ENCODE assay signal across 16 mouse cellular contexts in the genomic region with DNA sequence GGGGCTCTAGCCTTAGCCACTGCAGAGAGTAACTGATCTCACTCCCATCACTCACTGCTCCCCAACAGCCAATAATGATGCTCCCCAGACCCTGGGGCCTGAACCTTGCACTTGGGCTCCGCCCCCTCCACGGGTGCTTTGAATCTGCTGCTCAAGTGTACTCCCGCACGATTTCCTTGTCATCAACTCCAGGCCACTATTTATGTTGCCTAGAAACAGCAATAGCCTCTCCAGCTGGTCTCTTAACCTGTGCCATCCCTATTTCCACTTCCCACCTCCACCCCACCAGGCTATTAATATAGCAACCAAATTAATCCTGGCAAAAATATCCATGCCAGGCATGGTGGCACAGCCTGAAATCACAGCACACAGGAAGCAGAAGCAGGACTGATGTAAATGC. TPM values are rescaled to one million over a fixed set of nuclear protein-coding genes. Genes with fewer than 3 reads are reported as not detected.
DNase-seq lines count a peak whose midpoint lies in the region; ATAC-seq and TF ChIP-seq lines count a peak whose summit lies in the region.
"Had no signal": no experiment of that assay in that cellular context is flagged by ENCODE, and none has a peak within 500 bp of the region (broad histone marks: within the 10 kb centered on the region; RNA-seq: fewer than 3 reads in every experiment).

No protein-coding gene starts in this region.

- WGBS in kidney, postnatal 0 days: 40% methylated on average over 4 of the region's 4 CpGs
- 30% methylated on average over 4 of the region's 4 CpGs for WGBS in kidney, embryonic 16.5 days
- WGBS in cerebellum, adult 2 months: 25% methylated on average over 4 of the region's 4 CpGs
- WGBS in embryonic facial prominence, embryonic 13.5 days: 44% methylated on average over 4 of the region's 4 CpGs

- intact Hi-C loops in gastrocnemius, adult 2 months (cut with DNase I): loop anchor here (2.0 kb wide), 1 partner anchor 73 kb away; a partner anchor contains a TSS

- H3K4me2 ChIP-seq in kidney, postnatal 0 days (ENCODE audit: low read length): no peak overlapping the region
- no peak overlapping the region for H3K4me2 ChIP-seq in kidney, embryonic 16.5 days (replicated peaks; ENCODE audit: low read depth, low read length)
- H3K4me2 ChIP-seq in embryonic facial prominence, embryonic 13.5 days: no peak overlapping the region
- H3K4me2 ChIP-seq: forebrain, embryonic 15.5 days; lung, embryonic 14.5 days; neural tube, embryonic 13.5 days had no signal

- no peak overlapping the region for H3K4me3 ChIP-seq in gastrocnemius, adult 2 months
- H3K4me3 ChIP-seq in kidney, postnatal 0 days (replicated peaks; ENCODE audit: low read depth, low read length): no peak overlapping the region
- no peak overlapping the region for H3K4me3 ChIP-seq in kidney, embryonic 16.5 days (ENCODE audit: low read length)
- no peak overlapping the region for H3K4me3 ChIP-seq in cerebellum, adult 2 months (replicated peaks; ENCODE audit: insufficient read depth, low read depth, low read length)
- H3K4me3 ChIP-seq in embryonic facial prominence, embryonic 13.5 days: no peak overlapping the region
- H3K4me3 ChIP-seq: forebrain, embryonic 15.5 days; neural tube, embryonic 13.5 days had no signal

- DNase-seq in gastrocnemius, adult 2 months: peak; percentile 41
- no peak for DNase-seq in gastrocnemius, adult 8-10 months (ENCODE audit: low spot score in 2 of 2)
- DNase-seq in kidney, postnatal 0 days (ENCODE audit: low spot score): no peak
- peak; percentile 47 to 75 for DNase-seq in cerebellum, adult 2 months
- DNase-seq in embryo, embryonic 11 days: no peak
- DNase-seq in thymus, postnatal 10 days (ENCODE audit: low spot score in 2 of 2): no peak
- DNase-seq: lung, embryonic 14.5 days; midbrain, embryonic 14.5 days; thymus, postnatal 25 days had no signal

- H3K36me3 ChIP-seq in kidney, postnatal 0 days (ENCODE audit: insufficient read depth, low read length): peaks cover 33% of the 10 kb centered on the region
- peaks cover 41% of the 10 kb centered on the region for H3K36me3 ChIP-seq in kidney, embryonic 16.5 days (ENCODE audit: insufficient read depth, low read length)
- peaks cover 50% of the 10 kb centered on the region for H3K36me3 ChIP-seq in embryonic facial prominence, embryonic 13.5 days

- H3K9ac ChIP-seq in kidney, postnatal 0 days (ENCODE audit: low read depth, low read length): no peak overlapping the region
- H3K9ac ChIP-seq in kidney, embryonic 16.5 days (replicated peaks; ENCODE audit: low read length): no peak overlapping the region
- 0 out of 2 replicates have a peak overlapping the region, but pooled peaks have one; percentile 21 for H3K9ac ChIP-seq in embryonic facial prominence, embryonic 13.5 days
- H3K9ac ChIP-seq: forebrain, embryonic 15.5 days; lung, embryonic 14.5 days; neural tube, embryonic 13.5 days had no signal

- no peaks in the 10 kb centered on the region for H3K9me3 ChIP-seq in kidney, postnatal 0 days (replicated peaks; ENCODE audit: low read length)
- H3K9me3 ChIP-seq in kidney, embryonic 16.5 days (ENCODE audit: low read length): no peaks in the 10 kb centered on the region
- no peaks in the 10 kb centered on the region for H3K9me3 ChIP-seq in embryonic facial prominence, embryonic 13.5 days
- H3K9me3 ChIP-seq: forebrain, embryonic 15.5 days; neural tube, embryonic 13.5 days had no signal

- no peaks in the 10 kb centered on the region for H3K27me3 ChIP-seq in kidney, postnatal 0 days (ENCODE audit: insufficient read depth, low read length)
- H3K27me3 ChIP-seq in kidney, embryonic 16.5 days (ENCODE audit: insufficient read depth, low read length): no peaks in the 10 kb centered on the region
- no peaks in the 10 kb centered on the region for H3K27me3 ChIP-seq in cerebellum, adult 2 months (ENCODE audit: control insufficient read depth, insufficient read depth, low read length)
- no peaks in the 10 kb centered on the region for H3K27me3 ChIP-seq in embryonic facial prominence, embryonic 13.5 days
- H3K27me3 ChIP-seq: forebrain, embryonic 15.5 days; neural tube, embryonic 13.5 days had no signal

- 0 out of 2 replicates have a peak, but pooled peaks have one; percentile 36 for ATAC-seq in kidney, postnatal 0 days (replicated peaks; ENCODE audit: low FRiP score, low read depth)
- no peak for ATAC-seq in kidney, embryonic 16.5 days (ENCODE audit: low FRiP score, low TSS enrichment)
- ATAC-seq in embryonic facial prominence, embryonic 13.5 days (ENCODE audit: insufficient number of reproducible peaks, insufficient read depth, low FRiP score, low TSS enrichment, low read depth): no peak
- ATAC-seq: CD4-positive, CD25-positive, alpha-beta regulatory T cell, adult 4 months; forebrain, embryonic 15.5 days had no signal

- TF ChIP-seq POLR2A in cerebellum, adult 2 months (IDR thresholded peaks at IDR 0.05; ENCODE audit: borderline replicate concordance, insufficient read depth, low read length): no peak

- H3K4me1 ChIP-seq in kidney, postnatal 0 days (replicated peaks; ENCODE audit: insufficient read depth, low read length): no peaks in the 10 kb centered on the region
- no peaks in the 10 kb centered on the region for H3K4me1 ChIP-seq in kidney, embryonic 16.5 days (ENCODE audit: insufficient read depth, low read length)
- H3K4me1 ChIP-seq in cerebellum, adult 2 months (ENCODE audit: control insufficient read depth, insufficient read depth, low read length): peaks cover 34% of the 10 kb centered on the region
- peaks cover 4% of the 10 kb centered on the region; the same call in 1 of the 2 replicates for H3K4me1 ChIP-seq in embryonic facial prominence, embryonic 13.5 days
- H3K4me1 ChIP-seq: forebrain, embryonic 15.5 days had no signal

- no peak for TF ChIP-seq CTCF in gastrocnemius, adult 2 months (IDR thresholded peaks at IDR 0.05)
- no peak for TF ChIP-seq CTCF in kidney, postnatal 0 days (IDR thresholded peaks at IDR 0.05; ENCODE audit: low read depth)
- TF ChIP-seq CTCF in cerebellum, adult 2 months (IDR thresholded peaks at IDR 0.05; ENCODE audit: borderline replicate concordance, insufficient read depth, low read depth, low read length): no peak

- H3K27ac ChIP-seq in gastrocnemius, adult 2 months: peak overlapping the region; percentile 50; the same call in 1 of the 2 replicates
- no peak overlapping the region for H3K27ac ChIP-seq in kidney, postnatal 0 days
- no peak overlapping the region for H3K27ac ChIP-seq in kidney, embryonic 16.5 days (ENCODE audit: low read length)
- peak overlapping the region; percentile 48 for H3K27ac ChIP-seq in cerebellum, adult 2 months (ENCODE audit: insufficient read depth, low read length)
- no peak overlapping the region for H3K27ac ChIP-seq in embryonic facial prominence, embryonic 13.5 days
- H3K27ac ChIP-seq: forebrain, embryonic 15.5 days; neural tube, embryonic 13.5 days had no signal

RNA-seq across cellular contexts. Expression of a gene that starts 14.7 kb away (rescaled TPM):
- total RNA-seq in gastrocnemius, adult 2 months (2021): under 1 TPM; 0.33 to 0.36 TPM
- 1 to 10 TPM in 2 of 4 experiments, under 1 TPM in 1, not detected in 1; 0.83 to 1.2 (median 1.2) TPM for total RNA-seq in gastrocnemius, adult 8-10 months (2022)
- polyA plus RNA-seq in kidney, postnatal 0 days (2015; fragmentation: Nextera tagmentation; extraction: Ambion mirVana): 1.9 and 2.0 TPM in 2 replicates
- polyA plus RNA-seq in kidney, embryonic 16.5 days (2015; fragmentation: Nextera tagmentation; extraction: Ambion mirVana): 2.8 and 3.3 TPM in 2 replicates
- 5.4 and 6.1 TPM in 2 replicates for polyA plus RNA-seq in cerebellum, adult 2 months (2012; rRNA removed)
- 3.5 and 4.8 TPM in 2 replicates for polyA plus RNA-seq in embryonic facial prominence, embryonic 13.5 days (2015; fragmentation: Nextera tagmentation; extraction: Ambion mirVana)

RNA-seq across cellular contexts. Expression of a gene that starts 26.9 kb away (rescaled TPM):
- total RNA-seq in gastrocnemius, adult 2 months (2021): not detected
- not detected for total RNA-seq in gastrocnemius, adult 8-10 months (2022)
- 0.38 and 0.51 TPM in 2 replicates for polyA plus RNA-seq in kidney, postnatal 0 days (2015; fragmentation: Nextera tagmentation; extraction: Ambion mirVana)
- 0.15 and 0.37 TPM in 2 replicates for polyA plus RNA-seq in kidney, embryonic 16.5 days (2015; fragmentation: Nextera tagmentation; extraction: Ambion mirVana)
- polyA plus RNA-seq in cerebellum, adult 2 months (2012; rRNA removed): 0.23 TPM in 1 of 2 replicates, not detected in the other
- polyA plus RNA-seq in embryonic facial prominence, embryonic 13.5 days (2015; fragmentation: Nextera tagmentation; extraction: Ambion mirVana): 0.08 TPM in 1 of 2 replicates, not detected in the other
- total RNA-seq: adrenal gland, postnatal 36 days; left cerebral cortex, postnatal 36 days had no signal
- polyA plus RNA-seq: CD4-positive, CD25-positive, alpha-beta regulatory T cell, adult 4 months; forebrain, embryonic 15.5 days; lung, embryonic 14.5 days; neural tube, embryonic 13.5 days had no signal

RNA-seq across cellular contexts. Expression of a gene that starts 32.1 kb away (rescaled TPM):
- total RNA-seq in gastrocnemius, adult 2 months (2021): 10 to 100 TPM in 1 of 2 experiments, 1 to 10 TPM in 1; 8.6 to 10.1 TPM
- total RNA-seq in gastrocnemius, adult 8-10 months (2022): 10 to 100 TPM in 2 of 4 experiments, 1 to 10 TPM in 2; 5.6 to 13.2 (median 9.8) TPM
- polyA plus RNA-seq in kidney, postnatal 0 days (2015; fragmentation: Nextera tagmentation; extraction: Ambion mirVana): 43.1 and 44.9 TPM in 2 replicates
- 70.6 and 75.8 TPM in 2 replicates for polyA plus RNA-seq in kidney, embryonic 16.5 days (2015; fragmentation: Nextera tagmentation; extraction: Ambion mirVana)
- 50.9 and 54.3 TPM in 2 replicates for polyA plus RNA-seq in cerebellum, adult 2 months (2012; rRNA removed)
- polyA plus RNA-seq in embryonic facial prominence, embryonic 13.5 days (2015; fragmentation: Nextera tagmentation; extraction: Ambion mirVana): 60.5 and 62.7 TPM in 2 replicates

RNA-seq across cellular contexts. Expression of a gene that starts 32.1 kb away (rescaled TPM):
- total RNA-seq in gastrocnemius, adult 2 months (2021): 1 to 10 TPM; 4.9 to 8.1 TPM
- total RNA-seq in gastrocnemius, adult 8-10 months (2022): 1 to 10 TPM; 5.8 to 8.3 (median 6.9) TPM
- 17.6 and 18.9 TPM in 2 replicates for polyA plus RNA-seq in kidney, postnatal 0 days (2015; fragmentation: Nextera tagmentation; extraction: Ambion mirVana)
- polyA plus RNA-seq in kidney, embryonic 16.5 days (2015; fragmentation: Nextera tagmentation; extraction: Ambion mirVana): 27.7 and 29.3 TPM in 2 replicates
- polyA plus RNA-seq in cerebellum, adult 2 months (2012; rRNA removed): 9.2 and 12.6 TPM in 2 replicates
- 31.7 and 33.4 TPM in 2 replicates for polyA plus RNA-seq in embryonic facial prominence, embryonic 13.5 days (2015; fragmentation: Nextera tagmentation; extraction: Ambion mirVana)

RNA-seq across cellular contexts. Expression of a gene that starts 47.2 kb away (rescaled TPM):
- 1 to 10 TPM; 3.8 to 4.3 TPM for total RNA-seq in gastrocnemius, adult 2 months (2021)
- total RNA-seq in gastrocnemius, adult 8-10 months (2022): 1 to 10 TPM; 3.5 to 5.2 (median 3.9) TPM
- 8.0 and 11.9 TPM in 2 replicates for polyA plus RNA-seq in kidney, postnatal 0 days (2015; fragmentation: Nextera tagmentation; extraction: Ambion mirVana)
- 22.0 and 26.5 TPM in 2 replicates for polyA plus RNA-seq in kidney, embryonic 16.5 days (2015; fragmentation: Nextera tagmentation; extraction: Ambion mirVana)
- polyA plus RNA-seq in cerebellum, adult 2 months (2012; rRNA removed): 4.0 and 5.7 TPM in 2 replicates
- 20.4 and 21.7 TPM in 2 replicates for polyA plus RNA-seq in embryonic facial prominence, embryonic 13.5 days (2015; fragmentation: Nextera tagmentation; extraction: Ambion mirVana)

Comparison
In these comparisons a context has a peak if more than half of its experiments do, and no peak if none do; other contexts are left out.
1. DNase-seq: peak in gastrocnemius, adult 2 months (single experiment) and cerebellum, adult 2 months (2 of 2); none in gastrocnemius, adult 8-10 months (0 of 2), kidney, postnatal 0 days (single experiment), embryo, embryonic 11 days (single experiment) and thymus, postnatal 10 days (0 of 2).
2. H3K27ac ChIP-seq: peak in gastrocnemius, adult 2 months (single experiment) and cerebellum, adult 2 months (single experiment); none in kidney, postnatal 0 days (single experiment), kidney, embryonic 16.5 days (single experiment) and embryonic facial prominence, embryonic 13.5 days (single experiment).